Mouse (Mus musculus) c-Kit-positive CD71-positive TER-119-negative erythroid progenitor cells, embryonic 14.5 days (primary cell): ENCODE results near the gene Igfbp7.

Experiments
- DNase-seq: peaks from one replicate; pipeline ENCODE4 v3.0.0-alpha.2; 2013; ENCODE audit warnings: low read depth

The Igfbp7 gene

GRCm38 (mm10) chr5:77379434-77380135, 28.3 kb downstream of the Igfbp7 start:
- no peak for DNase-seq

- DNase-seq: no peak
Measured at GRCm38 (mm10) chr5:77378027-77378426, 29.8 kb downstream of the Igfbp7 start.

- DNase-seq: no peak
Measured at GRCm38 (mm10) chr5:77375546-77375945, 32.3 kb downstream of the Igfbp7 start.

DNA sequence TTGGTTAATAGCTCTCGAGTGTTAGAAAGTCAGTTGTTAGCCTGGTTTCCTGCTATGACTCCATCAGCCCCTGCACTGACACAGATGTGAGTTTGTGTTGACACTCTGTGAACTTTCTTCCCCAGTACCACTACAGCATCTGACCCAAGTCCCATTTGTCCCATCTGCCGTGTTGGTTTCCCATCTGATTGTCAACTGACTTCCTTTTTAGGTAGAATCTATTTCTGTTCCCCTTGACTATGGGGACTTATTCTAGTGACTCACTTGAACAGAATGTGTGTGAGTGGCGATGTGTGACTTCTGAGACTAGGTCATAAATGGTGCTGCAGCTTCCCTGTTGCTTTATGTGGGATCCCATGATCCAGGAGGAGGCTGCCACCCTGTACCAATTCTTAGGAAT, 32.9 kb downstream of the Igfbp7 start:
- DNase-seq: no peak

GRCm38 (mm10) chr5:77372778-77373177, 35.1 kb downstream of the Igfbp7 start:
- DNase-seq: peak; percentile 19

- DNase-seq: no peak
Measured at GRCm38 (mm10) chr5:77372242-77372641, 35.6 kb downstream of the Igfbp7 start.

DNA sequence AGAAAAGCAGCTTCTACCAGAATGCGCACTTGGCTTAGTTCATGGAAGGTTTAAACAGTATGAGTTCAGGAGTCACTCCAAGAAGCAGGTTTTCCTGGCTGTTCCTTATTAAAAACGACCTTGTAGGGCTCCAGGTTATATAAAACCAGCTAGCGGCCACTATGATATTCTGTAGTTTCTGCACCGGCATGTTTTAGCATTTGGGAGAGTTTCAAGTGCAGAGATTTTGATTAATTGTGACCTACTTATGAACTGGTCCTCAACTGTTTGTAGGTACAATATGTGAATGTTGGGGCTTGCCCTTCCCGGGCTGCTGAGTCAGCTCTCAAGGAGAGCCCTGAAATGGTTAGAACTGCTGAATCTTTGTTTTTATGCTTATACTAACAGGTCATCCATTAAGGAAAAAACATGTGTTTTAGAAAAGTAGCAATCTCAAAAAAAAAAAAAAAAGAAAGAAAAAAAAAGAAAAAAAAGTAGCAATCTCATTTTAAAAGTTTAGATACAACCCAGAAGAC, 37.4 kb downstream of the Igfbp7 start:
- DNase-seq: no peak

DNA sequence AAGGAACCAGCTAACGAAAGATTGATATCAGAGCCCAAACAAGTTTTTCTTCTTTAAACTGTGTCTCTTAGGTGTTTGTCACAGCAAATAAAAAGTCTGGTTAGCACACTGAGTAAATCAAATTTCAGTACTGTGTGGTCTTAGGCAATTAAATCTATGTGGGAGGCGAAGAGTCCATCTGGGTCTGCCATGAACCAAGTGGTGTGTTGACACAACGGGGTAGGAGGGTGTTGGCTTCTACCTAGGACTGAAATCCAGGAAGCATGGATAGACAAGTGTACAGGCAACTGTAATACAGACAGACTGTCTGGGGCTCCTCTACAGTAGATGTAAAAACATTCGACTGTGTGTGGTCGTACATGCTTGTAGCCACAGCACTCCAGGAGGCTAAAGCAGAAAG, 38.4 kb downstream of the Igfbp7 start:
- no peak for DNase-seq

DNA sequence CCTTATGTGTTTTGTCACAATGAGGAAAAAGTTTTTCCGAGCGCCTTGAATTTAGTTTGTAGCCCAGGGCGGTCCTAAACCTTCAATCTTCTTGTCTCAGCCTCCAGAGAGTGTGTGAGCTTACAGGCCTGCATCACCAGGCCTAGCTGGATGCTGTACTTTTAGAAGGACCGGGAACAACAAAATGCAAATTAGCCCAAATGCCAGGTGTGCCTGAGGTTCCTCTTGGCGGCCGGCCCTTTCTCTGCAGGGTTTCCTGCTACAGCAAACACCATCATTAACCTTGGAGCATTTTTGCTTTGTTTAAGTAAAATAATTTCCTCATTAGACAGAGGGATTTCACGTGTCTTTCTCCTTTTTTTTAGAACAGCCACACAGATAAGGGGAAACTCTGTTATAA, 39.6 kb downstream of the Igfbp7 start:
- DNase-seq: no peak

DNA sequence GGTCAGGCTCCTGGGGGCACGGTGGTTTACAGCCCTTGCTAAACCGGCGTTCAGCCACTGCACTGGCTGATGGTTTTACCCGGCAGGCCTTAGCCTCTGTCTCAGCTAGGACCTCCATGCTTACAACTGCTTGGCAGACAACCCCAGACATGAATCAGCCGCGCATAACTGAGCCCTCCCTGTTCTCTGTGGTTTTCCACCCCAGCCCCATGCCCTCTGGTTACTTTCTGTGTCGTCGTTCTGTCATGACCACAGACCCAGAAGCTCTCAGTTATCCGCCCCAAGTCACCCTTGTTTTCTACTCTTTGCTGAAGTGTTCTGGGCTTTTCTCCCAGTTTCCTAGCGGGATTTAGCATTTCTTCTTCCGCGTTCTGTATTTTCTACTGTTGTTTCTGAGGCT, 40.2 kb downstream of the Igfbp7 start:
- no peak for DNase-seq

DNA sequence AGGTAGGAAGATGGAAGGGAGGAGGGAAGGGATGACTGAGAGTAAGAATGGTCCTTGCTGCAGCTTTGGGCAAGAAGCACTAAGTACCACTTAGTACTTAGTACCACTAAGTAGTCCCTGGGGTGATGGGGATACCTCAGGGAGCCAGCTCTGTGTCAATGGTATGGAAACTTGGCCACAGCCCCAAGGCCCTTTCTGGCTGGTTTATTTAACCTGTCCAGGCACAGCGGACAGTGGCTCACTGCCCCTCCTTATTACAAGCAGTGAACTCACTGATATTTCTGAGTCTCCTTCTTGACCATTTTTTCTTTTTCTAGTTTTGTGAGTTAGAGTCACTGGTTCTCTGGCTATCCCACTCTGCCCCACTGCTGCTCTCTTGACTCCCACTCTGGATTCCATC, 40.7 kb downstream of the Igfbp7 start:
- no peak for DNase-seq

GRCm38 (mm10) chr5:77366313-77366712, 41.5 kb downstream of the Igfbp7 start:
- no peak for DNase-seq

GRCm38 (mm10) chr5:77364443-77365038, 43.3 kb downstream of the Igfbp7 start:
- no peak for DNase-seq

- DNase-seq: no peak
Measured at GRCm38 (mm10) chr5:77363650-77364049, 44.2 kb downstream of the Igfbp7 start.

DNA sequence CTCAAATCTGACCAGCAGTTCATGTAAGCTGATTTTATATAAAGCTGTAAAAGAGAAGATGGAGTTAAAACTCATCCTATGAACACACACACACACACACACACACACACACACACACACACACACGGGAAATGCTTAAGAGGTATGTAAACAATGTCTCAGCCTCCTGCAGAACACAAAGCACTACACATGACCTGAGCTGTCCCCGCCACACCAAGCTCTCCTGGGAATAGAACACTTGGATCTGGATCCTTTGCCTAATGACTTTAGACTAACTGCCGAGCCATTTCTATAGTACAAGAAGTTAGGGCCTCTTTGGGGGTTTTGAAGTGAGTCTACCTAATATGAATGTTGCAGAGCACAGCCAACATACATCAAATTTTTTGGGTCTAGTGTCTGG, 45.7 kb downstream of the Igfbp7 start:
- DNase-seq: no peak

DNA sequence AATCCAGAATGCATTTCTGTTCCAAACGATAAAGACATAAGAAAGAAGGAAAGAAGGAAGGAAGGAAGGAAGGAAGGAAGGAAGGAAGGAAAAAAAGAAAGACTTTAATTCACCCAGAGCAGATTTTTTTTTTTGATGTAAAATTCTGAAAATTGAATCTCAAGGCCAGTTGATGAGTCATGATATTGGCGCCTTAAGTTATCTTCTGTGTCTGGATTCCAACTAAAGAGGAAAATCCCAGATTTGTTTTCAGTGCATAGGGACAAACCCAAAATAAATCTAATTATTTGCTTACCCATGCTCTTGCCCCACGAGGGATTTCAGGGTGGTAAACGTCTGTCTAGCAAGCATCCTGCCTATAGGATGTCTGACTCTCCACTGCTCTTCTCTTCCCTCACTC, 46.8 kb downstream of the Igfbp7 start:
- DNase-seq: no peak

- DNase-seq: no peak
Measured at GRCm38 (mm10) chr5:77359971-77360370, 47.9 kb downstream of the Igfbp7 start.

DNA sequence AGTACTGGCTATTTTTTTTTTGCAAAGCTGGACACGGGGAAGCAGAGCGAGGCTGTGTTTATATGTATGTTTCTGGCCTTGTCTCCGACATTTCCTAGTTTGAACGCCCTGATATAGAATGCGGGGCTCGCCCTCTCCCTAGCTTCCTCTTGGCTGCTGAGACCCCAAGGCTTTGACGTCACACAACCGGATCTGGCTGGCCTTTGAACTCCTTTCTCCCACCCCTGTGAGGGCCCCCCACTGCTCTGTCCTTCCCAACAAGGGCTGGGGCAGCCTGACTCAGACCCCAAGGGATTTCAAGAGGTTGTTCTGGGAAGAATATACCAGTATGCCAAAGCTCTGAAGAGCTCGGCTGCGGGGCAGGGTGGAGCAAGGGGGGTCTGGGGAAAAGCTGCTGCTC, 49.5 kb downstream of the Igfbp7 start:
- DNase-seq: no peak

DNA sequence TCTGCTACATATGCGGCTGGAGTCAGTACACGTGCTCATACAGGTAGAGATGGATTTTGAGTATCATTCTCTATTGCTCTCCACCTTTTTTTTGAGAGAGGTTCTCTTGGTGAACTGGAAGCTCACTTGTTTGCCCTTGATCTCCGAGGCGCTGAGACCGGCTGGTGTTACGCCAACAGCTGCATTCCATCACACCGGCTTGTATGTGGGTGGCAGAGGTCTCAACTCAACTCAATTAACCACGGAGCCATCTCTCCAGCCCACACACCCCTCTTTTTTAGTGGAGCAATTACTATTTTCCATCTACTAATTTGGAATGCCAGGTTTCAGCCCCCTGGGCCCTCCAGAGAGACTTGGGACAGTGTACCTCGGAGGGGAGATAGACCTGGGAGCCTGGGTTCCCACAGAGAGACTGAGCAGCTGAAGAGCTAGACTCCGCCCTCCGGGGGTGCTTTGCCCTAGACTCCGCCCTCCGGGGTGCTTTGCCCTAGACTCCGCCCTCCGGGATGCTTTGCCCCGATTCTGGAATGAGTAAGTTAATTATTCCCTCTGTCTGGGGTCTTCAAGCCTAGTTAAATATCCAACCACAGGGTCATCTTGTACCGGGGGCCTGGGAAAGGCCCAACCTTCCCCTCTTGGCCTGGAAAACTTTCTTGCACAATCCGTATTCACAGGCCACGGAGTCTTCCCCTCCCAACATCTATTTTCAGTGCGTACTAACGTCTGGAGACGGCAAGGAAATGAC, 50.3 kb downstream of the Igfbp7 start:
- DNase-seq: peak; percentile 55

DNA sequence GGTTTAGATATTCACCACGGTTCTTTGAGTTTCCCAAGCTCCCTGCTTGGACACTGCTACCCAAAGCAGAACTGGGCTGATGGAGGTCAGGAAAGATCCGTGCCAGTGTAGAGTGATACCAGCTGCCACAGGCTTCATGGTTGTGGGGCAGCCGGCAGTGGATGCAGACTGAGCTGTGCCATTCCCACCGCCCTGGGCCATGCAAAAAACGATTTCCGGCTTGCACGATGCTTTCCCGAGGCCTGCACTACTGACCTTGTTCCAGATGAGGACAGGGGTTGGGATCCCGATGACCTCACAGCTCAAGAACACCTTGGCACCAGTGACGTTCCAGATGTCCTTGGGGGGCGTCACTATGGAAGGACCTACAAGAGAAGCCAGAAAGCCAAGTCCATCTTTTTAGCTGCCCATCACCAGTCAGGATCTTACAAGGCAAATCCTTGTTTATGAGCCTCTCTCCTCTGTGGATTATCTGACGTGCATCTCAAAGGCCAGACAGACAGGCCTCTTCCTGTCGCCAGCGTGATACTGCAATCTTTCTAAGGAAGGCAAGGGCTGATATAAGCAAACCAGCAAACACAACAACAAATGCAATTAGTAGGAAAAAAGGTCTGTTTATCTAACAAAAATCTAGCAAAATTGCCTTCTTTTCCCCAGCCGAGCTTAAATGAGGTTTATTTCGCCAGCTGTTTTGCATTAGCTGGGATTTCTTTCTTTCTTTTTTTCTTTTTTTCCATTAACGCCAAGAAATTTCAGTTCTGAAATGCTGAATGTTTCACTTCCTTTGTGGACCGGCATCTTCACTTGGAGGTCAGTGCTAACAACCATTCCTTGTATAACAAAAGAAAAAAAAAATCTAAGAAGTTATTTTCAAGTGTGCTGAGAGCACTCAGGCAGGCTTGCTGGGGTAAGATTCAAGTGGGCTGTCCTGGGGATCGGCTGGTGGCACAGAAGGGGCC, 52.3 kb downstream of the Igfbp7 start:
- no peak for DNase-seq

- peak; percentile 70 for DNase-seq
Measured at GRCm38 (mm10) chr5:77354361-77354787, 53.5 kb downstream of the Igfbp7 start.

DNA sequence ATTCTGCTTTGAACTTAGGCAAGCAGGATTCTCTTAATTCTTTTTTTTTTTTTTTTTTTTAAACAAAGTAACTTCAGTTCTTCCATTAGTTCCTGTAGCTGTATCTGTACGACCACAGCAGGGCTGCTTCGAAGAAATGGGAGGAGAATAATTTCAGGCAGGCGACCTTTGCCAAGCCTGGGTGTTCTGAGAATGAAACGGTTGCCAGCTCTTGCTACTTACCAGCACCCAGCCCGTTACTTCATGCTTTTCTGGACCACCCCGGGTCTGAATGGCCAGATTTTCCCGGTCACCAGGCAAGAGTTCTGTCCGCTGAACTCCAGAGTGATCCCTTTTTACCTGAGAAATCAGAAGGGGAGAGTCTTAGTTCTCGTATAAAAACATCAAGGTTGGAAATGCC, 56.1 kb downstream of the Igfbp7 start:
- no peak for DNase-seq
